Mouse (Mus musculus): ENCODE measurements around the gene Pard3. TPM values are rescaled to one million over a fixed set of nuclear protein-coding genes. Genes with fewer than 3 reads are reported as not detected.

The Pard3 gene
- polyA plus RNA-seq, 2 experiments: 4.5 TPM

GRCm38 (mm10) chr8:127068719-127069118 is 5.0 kb downstream of the Pard3 start:
- H3K4me3 ChIP-seq (ENCODE audit: insufficient read depth in 1 of 2, low read depth in 2 of 2, low read length in 2 of 2): no peak overlapping the region
- no peak overlapping the region for H3K4me2 ChIP-seq (ENCODE audit: low read depth)
- H3K9ac ChIP-seq (replicated peaks): no peak overlapping the region
- DNase-seq (ENCODE audit: low read depth in 3 of 3, low spot score in 3 of 3): no peak
- WGBS (ENCODE audit: insufficient replicate concordance): 48% methylated on average over 3 of the region's 3 CpGs
- H3K36me3 ChIP-seq (replicated peaks; ENCODE audit: control insufficient read depth, insufficient read depth, low read depth): no peaks in the 10 kb centered on the region
- TF ChIP-seq EP300 (IDR thresholded peaks at IDR 0.05; ENCODE audit: low read depth): no peak
- TF ChIP-seq CTCF (IDR thresholded peaks at IDR 0.05; ENCODE audit: low read depth): no peak
- no peak overlapping the region for H3K27ac ChIP-seq
- no peaks in the 10 kb centered on the region for H3K9me3 ChIP-seq (ENCODE audit: control insufficient read depth, low read length)
- peaks cover 0 to 4% of the 10 kb centered on the region in 2 experiments; a peak in 2 of 4 replicates for H3K4me1 ChIP-seq (replicated peaks; ENCODE audit: control insufficient read depth in 2 of 2, insufficient read depth in 2 of 2, low read length in 1 of 2)
- no peak for ATAC-seq (ENCODE audit: insufficient read depth)
- peaks cover 25% of the 10 kb centered on the region for H3K27me3 ChIP-seq (ENCODE audit: control insufficient read depth, insufficient read depth, low read length)

- H3K9me3 ChIP-seq (ENCODE audit: control insufficient read depth, low read length): no peaks in the 10 kb centered on the region
- peaks cover 0 to 8% of the 10 kb centered on the region in 2 experiments; a peak in 2 of 4 replicates for H3K4me1 ChIP-seq (replicated peaks; ENCODE audit: control insufficient read depth in 2 of 2, insufficient read depth in 2 of 2, low read length in 1 of 2)
- no peak overlapping the region for H3K4me2 ChIP-seq (ENCODE audit: low read depth)
- TF ChIP-seq CTCF (IDR thresholded peaks at IDR 0.05; ENCODE audit: low read depth) (no peak), EP300 (IDR thresholded peaks at IDR 0.05; ENCODE audit: low read depth) (no peak)
- no peak overlapping the region for H3K9ac ChIP-seq (replicated peaks)
- WGBS (ENCODE audit: insufficient replicate concordance): 53% methylated on average over 3 of the region's 3 CpGs
- no peak for ATAC-seq (ENCODE audit: insufficient read depth)
- no peak for DNase-seq (ENCODE audit: low read depth in 3 of 3, low spot score in 3 of 3)
- peaks cover 10% of the 10 kb centered on the region for H3K27me3 ChIP-seq (ENCODE audit: control insufficient read depth, insufficient read depth, low read length)
- H3K27ac ChIP-seq: no peak overlapping the region
- H3K4me3 ChIP-seq (ENCODE audit: insufficient read depth in 1 of 2, low read depth in 2 of 2, low read length in 2 of 2): no peak overlapping the region
- no peaks in the 10 kb centered on the region for H3K36me3 ChIP-seq (replicated peaks; ENCODE audit: control insufficient read depth, insufficient read depth, low read depth)
Measured at GRCm38 (mm10) chr8:127070225-127070624, 6.5 kb downstream of the Pard3 start.

- Histone ChIP-seq H3K4me1 (replicated peaks; ENCODE audit: control insufficient read depth in 2 of 2, insufficient read depth in 2 of 2, low read length in 1 of 2) (peaks cover 0 to 13% of the 10 kb centered on the region in 2 experiments; a peak in 2 of 4 replicates), H3K9me3 (ENCODE audit: control insufficient read depth, low read length) (no peaks in the 10 kb centered on the region), H3K4me3 (ENCODE audit: insufficient read depth in 1 of 2, low read depth in 2 of 2, low read length in 2 of 2) (no peak overlapping the region), H3K4me2 (ENCODE audit: low read depth) (no peak overlapping the region), H3K27ac (no peak overlapping the region), H3K36me3 (replicated peaks; ENCODE audit: control insufficient read depth, insufficient read depth, low read depth) (no peaks in the 10 kb centered on the region), H3K27me3 (ENCODE audit: control insufficient read depth, insufficient read depth, low read length) (no peaks in the 10 kb centered on the region; the same call in 1 of the 2 replicates), H3K9ac (replicated peaks) (no peak overlapping the region)
- TF ChIP-seq CTCF (IDR thresholded peaks at IDR 0.05; ENCODE audit: low read depth) (no peak), EP300 (IDR thresholded peaks at IDR 0.05; ENCODE audit: low read depth) (no peak)
- WGBS (ENCODE audit: insufficient replicate concordance): 27% methylated on average over 5 of the region's 5 CpGs
- DNase-seq (ENCODE audit: low read depth in 3 of 3, low spot score in 3 of 3) (no peak), ATAC-seq (ENCODE audit: insufficient read depth) (no peak; the same call in 1 of the 2 replicates)
Measured at GRCm38 (mm10) chr8:127073052-127073618, 9.4 kb downstream of the Pard3 start.

GRCm38 (mm10) chr8:127076511-127076910 is 12.8 kb downstream of the Pard3 start:
- Histone ChIP-seq H3K9ac (replicated peaks) (no peak overlapping the region), H3K4me2 (ENCODE audit: low read depth) (no peak overlapping the region), H3K9me3 (ENCODE audit: control insufficient read depth, low read length) (no peaks in the 10 kb centered on the region), H3K27me3 (ENCODE audit: control insufficient read depth, insufficient read depth, low read length) (no peaks in the 10 kb centered on the region), H3K27ac (no peak overlapping the region), H3K4me1 (replicated peaks; ENCODE audit: control insufficient read depth in 2 of 2, insufficient read depth in 2 of 2, low read length in 1 of 2) (peaks cover 0 to 15% of the 10 kb centered on the region in 2 experiments; a peak in 2 of 4 replicates), H3K4me3 (ENCODE audit: insufficient read depth in 1 of 2, low read depth in 2 of 2, low read length in 2 of 2) (no peak overlapping the region; a peak in 2 of 4 replicates), H3K36me3 (replicated peaks; ENCODE audit: control insufficient read depth, insufficient read depth, low read depth) (no peaks in the 10 kb centered on the region)
- peak; percentile 66 for ATAC-seq (ENCODE audit: insufficient read depth)
- no peak for DNase-seq (ENCODE audit: low read depth in 3 of 3, low spot score in 3 of 3)
- WGBS (ENCODE audit: insufficient replicate concordance): 56% methylated on average over 7 of the region's 7 CpGs
- TF ChIP-seq CTCF (IDR thresholded peaks at IDR 0.05; ENCODE audit: low read depth): no peak

- no peak for DNase-seq (ENCODE audit: low read depth in 3 of 3, low spot score in 3 of 3)
- H3K4me1 ChIP-seq (replicated peaks; ENCODE audit: control insufficient read depth in 2 of 2, insufficient read depth in 2 of 2, low read length in 1 of 2): peaks cover 0 to 25% of the 10 kb centered on the region in 2 experiments; a peak in 2 of 4 replicates
- 49% methylated on average over 5 of the region's 5 CpGs for WGBS (ENCODE audit: insufficient replicate concordance)
- no peak for TF ChIP-seq EP300 (IDR thresholded peaks at IDR 0.05; ENCODE audit: low read depth)
- no peak for TF ChIP-seq CTCF (IDR thresholded peaks at IDR 0.05; ENCODE audit: low read depth)
- H3K4me3 ChIP-seq (ENCODE audit: insufficient read depth in 1 of 2, low read depth in 2 of 2, low read length in 2 of 2): no peak overlapping the region
- ATAC-seq (ENCODE audit: insufficient read depth): no peak
- H3K4me2 ChIP-seq (ENCODE audit: low read depth): no peak overlapping the region
- no peak overlapping the region for H3K9ac ChIP-seq (replicated peaks)
- H3K9me3 ChIP-seq (ENCODE audit: control insufficient read depth, low read length): no peaks in the 10 kb centered on the region
- no peaks in the 10 kb centered on the region for H3K36me3 ChIP-seq (replicated peaks; ENCODE audit: control insufficient read depth, insufficient read depth, low read depth)
- H3K27me3 ChIP-seq (ENCODE audit: control insufficient read depth, insufficient read depth, low read length): no peaks in the 10 kb centered on the region
- H3K27ac ChIP-seq: no peak overlapping the region
Measured at GRCm38 (mm10) chr8:127079244-127079805, 15.6 kb downstream of the Pard3 start.
